Mouse (Mus musculus): Measurements from ENCODE around the gene Cnot4. TPM values are rescaled to one million over a fixed set of nuclear protein-coding genes. Genes with fewer than 3 reads are reported as not detected.

Cnot4 gene
- polyA plus RNA-seq, 2 experiments = 7.3 to 11.2 TPM

DNA sequence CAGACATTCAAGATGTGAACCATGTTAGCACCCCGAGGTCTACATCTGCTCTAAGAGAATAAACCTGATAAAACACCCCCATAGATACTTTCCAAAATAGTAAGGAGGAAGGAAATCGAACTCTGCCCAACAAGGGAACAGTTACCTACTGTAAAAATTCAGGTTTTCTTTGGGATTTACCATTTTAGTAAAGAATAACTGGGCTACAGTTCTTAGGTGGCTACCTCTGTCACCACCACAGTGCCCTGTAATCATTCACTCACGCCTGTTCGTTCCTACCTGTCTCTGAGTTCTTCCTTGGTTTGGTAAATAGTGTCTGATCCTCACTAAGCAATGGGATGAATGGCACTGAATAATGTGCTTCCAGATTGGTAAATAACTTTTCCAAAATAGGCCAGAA, 102.7 kb downstream of the Cnot4 start:
- no peaks in the 10 kb centered on the region for H3K9me3 ChIP-seq (ENCODE audit: control insufficient read depth, low read length)
- no peak overlapping the region for H3K4me3 ChIP-seq (ENCODE audit: insufficient read depth in 1 of 2, low read depth in 2 of 2, low read length in 2 of 2)
- 84% methylated on average over 4 of the region's 4 CpGs for WGBS (ENCODE audit: insufficient replicate concordance)
- H3K4me1 ChIP-seq (replicated peaks; ENCODE audit: control insufficient read depth in 2 of 2, insufficient read depth in 2 of 2, low read length in 1 of 2) = peaks cover 0 to 3% of the 10 kb centered on the region in 2 experiments; a peak in 2 of 4 replicates
- no peak for TF ChIP-seq CTCF (IDR thresholded peaks at IDR 0.05; ENCODE audit: low read depth)
- no peak overlapping the region for H3K4me2 ChIP-seq (ENCODE audit: low read depth)
- no peak for DNase-seq (ENCODE audit: low read depth in 3 of 3, low spot score in 3 of 3)
- no peaks in the 10 kb centered on the region for H3K27me3 ChIP-seq (ENCODE audit: control insufficient read depth, insufficient read depth, low read length)
- no peak overlapping the region for H3K9ac ChIP-seq (replicated peaks)
- H3K27ac ChIP-seq = no peak overlapping the region
- H3K36me3 ChIP-seq (replicated peaks; ENCODE audit: control insufficient read depth, insufficient read depth, low read depth) = no peaks in the 10 kb centered on the region
- ATAC-seq (ENCODE audit: insufficient read depth) = no peak

DNA sequence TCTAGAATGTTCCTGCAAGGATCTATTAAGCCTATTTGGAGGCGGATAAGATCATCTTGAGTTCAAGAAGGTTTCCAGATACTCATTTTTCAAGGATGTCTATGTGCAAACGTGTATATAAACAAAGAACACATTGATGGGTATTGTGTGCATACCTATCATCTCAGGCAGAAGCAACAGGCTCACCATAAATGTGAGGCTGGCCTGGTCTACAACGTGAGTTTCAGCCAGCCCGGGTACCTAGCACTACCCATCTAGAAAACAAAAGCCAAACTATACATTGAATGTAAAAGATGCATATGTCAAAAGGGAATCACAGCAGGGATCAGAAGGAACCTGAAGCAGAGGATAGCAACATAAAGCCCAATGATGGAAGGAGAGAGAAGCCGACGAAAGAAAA, 103.3 kb downstream of the Cnot4 start:
- H3K9me3 ChIP-seq (ENCODE audit: control insufficient read depth, low read length) = no peaks in the 10 kb centered on the region
- 81% methylated on average over 6 of the region's 6 CpGs for WGBS (ENCODE audit: insufficient replicate concordance)
- TF ChIP-seq EP300 (IDR thresholded peaks at IDR 0.05; ENCODE audit: low read depth) = no peak
- no peaks in the 10 kb centered on the region for H3K27me3 ChIP-seq (ENCODE audit: control insufficient read depth, insufficient read depth, low read length)
- no peak for DNase-seq (ENCODE audit: low read depth in 3 of 3, low spot score in 3 of 3)
- no peak overlapping the region for H3K4me2 ChIP-seq (ENCODE audit: low read depth)
- no peak overlapping the region for H3K27ac ChIP-seq
- ATAC-seq (ENCODE audit: insufficient read depth) = no peak
- no peak overlapping the region for H3K9ac ChIP-seq (replicated peaks)
- H3K4me3 ChIP-seq (ENCODE audit: insufficient read depth in 1 of 2, low read depth in 2 of 2, low read length in 2 of 2) = no peak overlapping the region
- no peaks in the 10 kb centered on the region for H3K36me3 ChIP-seq (replicated peaks; ENCODE audit: control insufficient read depth, insufficient read depth, low read depth)
- peaks cover 0 to 3% of the 10 kb centered on the region in 2 experiments; a peak in 2 of 4 replicates for H3K4me1 ChIP-seq (replicated peaks; ENCODE audit: control insufficient read depth in 2 of 2, insufficient read depth in 2 of 2, low read length in 1 of 2)

DNA sequence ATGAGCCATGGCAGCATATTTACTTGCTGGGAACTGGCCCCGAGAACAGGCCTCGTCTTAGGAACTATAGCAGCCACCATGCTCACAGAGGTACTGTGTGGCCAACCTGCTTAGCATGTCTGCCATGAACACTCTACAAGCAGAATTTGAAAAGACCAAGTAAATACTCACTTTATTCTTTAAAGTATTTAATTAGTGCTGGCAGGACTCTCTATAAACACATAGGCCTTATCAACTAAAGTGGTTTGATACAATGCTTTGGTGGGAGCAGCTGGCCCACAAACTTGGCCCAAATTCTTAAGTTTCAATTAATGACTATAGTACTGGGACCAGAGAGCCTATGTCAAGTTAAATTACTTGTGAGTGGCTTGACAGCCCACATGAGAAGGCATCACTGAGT, 105.5 kb downstream of the Cnot4 start:
- H3K4me2 ChIP-seq (ENCODE audit: low read depth) = no peak overlapping the region
- no peak for ATAC-seq (ENCODE audit: insufficient read depth)

DNA sequence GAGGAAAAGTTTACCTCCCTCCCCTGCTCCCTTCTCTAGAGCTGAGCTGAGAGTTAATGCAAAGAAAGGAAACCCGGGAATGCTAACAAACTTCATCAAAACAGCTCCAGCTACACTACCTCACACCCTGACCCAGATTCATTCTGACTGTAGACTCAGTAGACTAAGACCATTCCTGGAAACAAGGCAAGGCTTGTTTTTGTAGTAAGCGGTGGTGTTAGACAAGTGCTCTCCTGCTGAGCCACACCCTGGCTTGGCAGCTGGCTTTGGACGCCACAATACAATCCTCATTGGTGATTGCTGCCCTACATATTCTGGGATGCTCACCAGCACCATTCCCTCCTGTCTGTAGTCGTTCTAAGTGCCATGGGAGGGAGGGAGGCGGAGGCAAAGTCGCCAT, 106.3 kb downstream of the Cnot4 start:
- Histone ChIP-seq H3K36me3 (replicated peaks; ENCODE audit: control insufficient read depth, insufficient read depth, low read depth) (peaks cover 4% of the 10 kb centered on the region; the same call in 1 of the 2 replicates), H3K27ac (no peak overlapping the region), H3K27me3 (ENCODE audit: control insufficient read depth, insufficient read depth, low read length) (no peaks in the 10 kb centered on the region), H3K4me1 (replicated peaks; ENCODE audit: control insufficient read depth in 2 of 2, insufficient read depth in 2 of 2, low read length in 1 of 2) (no peaks in the 10 kb centered on the region; a peak in 1 of 4 replicates), H3K9me3 (ENCODE audit: control insufficient read depth, low read length) (no peaks in the 10 kb centered on the region), H3K9ac (replicated peaks) (no peak overlapping the region), H3K4me3 (ENCODE audit: insufficient read depth in 1 of 2, low read depth in 2 of 2, low read length in 2 of 2) (no peak overlapping the region), H3K4me2 (ENCODE audit: low read depth) (no peak overlapping the region)
- no peak for ATAC-seq (ENCODE audit: insufficient read depth)
- TF ChIP-seq CTCF (IDR thresholded peaks at IDR 0.05; ENCODE audit: low read depth) (no peak), EP300 (IDR thresholded peaks at IDR 0.05; ENCODE audit: low read depth) (no peak)
- DNase-seq (ENCODE audit: low read depth in 3 of 3, low spot score in 3 of 3) = no peak
- WGBS (ENCODE audit: insufficient replicate concordance) = 73% methylated on average over 6 of the region's 6 CpGs

More for the DNA sequence above, 105.5 kb downstream of the Cnot4 start:
- no peak overlapping the region for H3K27ac ChIP-seq
- no peaks in the 10 kb centered on the region for H3K27me3 ChIP-seq (ENCODE audit: control insufficient read depth, insufficient read depth, low read length)
- H3K9me3 ChIP-seq (ENCODE audit: control insufficient read depth, low read length) = no peaks in the 10 kb centered on the region
- H3K36me3 ChIP-seq (replicated peaks; ENCODE audit: control insufficient read depth, insufficient read depth, low read depth) = peaks cover 2% of the 10 kb centered on the region; the same call in 1 of the 2 replicates
- TF ChIP-seq EP300 (IDR thresholded peaks at IDR 0.05; ENCODE audit: low read depth) = no peak
- TF ChIP-seq CTCF (IDR thresholded peaks at IDR 0.05; ENCODE audit: low read depth) = no peak
- H3K4me3 ChIP-seq (ENCODE audit: insufficient read depth in 1 of 2, low read depth in 2 of 2, low read length in 2 of 2) = no peak overlapping the region
- H3K9ac ChIP-seq (replicated peaks) = no peak overlapping the region
- no peak for DNase-seq (ENCODE audit: low read depth in 3 of 3, low spot score in 3 of 3)
- peaks cover 0 to 3% of the 10 kb centered on the region in 2 experiments; a peak in 2 of 4 replicates for H3K4me1 ChIP-seq (replicated peaks; ENCODE audit: control insufficient read depth in 2 of 2, insufficient read depth in 2 of 2, low read length in 1 of 2)
- 84% methylated on average over 2 of the region's 2 CpGs for WGBS (ENCODE audit: insufficient replicate concordance)

DNA sequence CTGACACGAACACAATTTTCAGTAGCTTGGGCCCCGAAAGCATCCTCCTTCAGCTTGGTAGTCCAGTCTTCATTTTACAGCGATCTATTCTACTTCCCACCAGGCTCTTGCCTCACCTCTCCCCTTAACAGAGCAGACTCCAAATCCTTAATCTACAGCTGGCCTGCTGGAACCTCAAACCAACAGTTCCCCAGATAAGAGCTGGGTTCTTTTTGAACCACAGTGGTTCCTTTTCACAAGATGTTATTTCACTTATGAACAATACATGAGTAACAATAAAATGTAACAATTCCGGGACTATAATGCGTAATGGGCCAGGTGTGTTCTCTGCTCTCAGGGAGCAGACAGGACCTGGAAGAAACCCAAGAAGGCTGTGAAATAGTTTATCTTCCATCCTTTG, 116.9 kb downstream of the Cnot4 start:
- no peak overlapping the region for H3K9ac ChIP-seq (replicated peaks)
- no peaks in the 10 kb centered on the region for H3K4me1 ChIP-seq (replicated peaks; ENCODE audit: control insufficient read depth in 2 of 2, insufficient read depth in 2 of 2, low read length in 1 of 2)
- DNase-seq (ENCODE audit: low read depth in 3 of 3, low spot score in 3 of 3) = no peak
- 78% methylated on average over 5 of the region's 5 CpGs for WGBS (ENCODE audit: insufficient replicate concordance)
- H3K36me3 ChIP-seq (replicated peaks; ENCODE audit: control insufficient read depth, insufficient read depth, low read depth) = 0 out of 2 replicates have a peak, but pooled peaks cover 2% of the 10 kb centered on the region
- no peak overlapping the region for H3K27ac ChIP-seq
- no peak for ATAC-seq (ENCODE audit: insufficient read depth)
- no peaks in the 10 kb centered on the region for H3K27me3 ChIP-seq (ENCODE audit: control insufficient read depth, insufficient read depth, low read length)
- TF ChIP-seq CTCF (IDR thresholded peaks at IDR 0.05; ENCODE audit: low read depth) = no peak
- no peak for TF ChIP-seq EP300 (IDR thresholded peaks at IDR 0.05; ENCODE audit: low read depth)
- no peaks in the 10 kb centered on the region for H3K9me3 ChIP-seq (ENCODE audit: control insufficient read depth, low read length)
- no peak overlapping the region for H3K4me3 ChIP-seq (ENCODE audit: insufficient read depth in 1 of 2, low read depth in 2 of 2, low read length in 2 of 2)
- no peak overlapping the region for H3K4me2 ChIP-seq (ENCODE audit: low read depth)
